24 mouse cellular contexts compared by ENCODE assay signal in the genomic region with DNA sequence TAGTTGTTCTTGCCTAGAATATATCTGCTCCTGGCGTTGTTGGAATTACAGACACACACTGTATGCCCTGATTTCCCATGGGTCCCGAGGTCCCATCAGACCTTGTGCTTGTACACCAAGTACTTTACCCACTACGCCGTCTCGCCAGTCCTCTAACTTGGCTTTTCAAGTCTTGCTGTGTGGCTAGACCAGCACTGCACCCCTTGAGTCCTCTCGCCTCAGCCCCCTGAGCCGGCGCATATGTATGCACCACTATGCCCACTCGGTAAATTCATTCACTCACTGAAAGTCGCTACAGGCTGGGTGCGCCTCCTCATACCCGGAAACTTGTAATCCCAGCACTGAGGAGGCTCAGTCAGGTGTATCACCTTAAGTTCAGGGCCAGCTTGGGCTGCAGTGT.
"Had no signal": no experiment of that assay in that cellular context is flagged by ENCODE, and none has a peak within 500 bp of the region (broad histone marks: within the 10 kb centered on the region; RNA-seq: fewer than 3 reads in every experiment).

No protein-coding gene starts in this region.

- DNase-seq: gastrocnemius, adult 2 months; gastrocnemius, postnatal 10 days; gastrocnemius, postnatal 25 days; heart, adult 18-20 months; heart, postnatal 10 days; heart, postnatal 4 days; kidney, adult 18-20 months; kidney, adult 8-10 months; kidney, postnatal 10 days; kidney, postnatal 25 days; kidney, postnatal 4 days; liver had no signal

- H3K4me1 ChIP-seq: intestine, embryonic 15.5 days; limb, embryonic 10.5 days had no signal

- H3K27me3 ChIP-seq: heart, embryonic 12.5 days; hindbrain, embryonic 12.5 days; intestine, embryonic 15.5 days; limb, embryonic 12.5 days had no signal

- H3K9ac ChIP-seq: heart, embryonic 12.5 days; hindbrain, embryonic 12.5 days; intestine, embryonic 15.5 days; limb, embryonic 12.5 days had no signal

- H3K36me3 ChIP-seq: heart, embryonic 10.5 days; heart, embryonic 12.5 days; hindbrain, embryonic 12.5 days; intestine, embryonic 15.5 days; limb, embryonic 10.5 days; limb, embryonic 12.5 days had no signal

- ATAC-seq: forebrain, embryonic 16.5 days; inflammation-experienced regulatory T-cells, adult 6 months; intestine, embryonic 15.5 days; intestine, postnatal 0 days had no signal

- H3K4me2 ChIP-seq: heart, embryonic 12.5 days; hindbrain, embryonic 12.5 days; intestine, embryonic 15.5 days; limb, embryonic 12.5 days; liver, embryonic 11.5 days had no signal

- H3K27ac ChIP-seq: gastrocnemius, adult 2 months; heart, embryonic 10.5 days; hindbrain, embryonic 10.5 days; hindbrain, embryonic 12.5 days; intestine, embryonic 15.5 days; limb, embryonic 10.5 days; limb, embryonic 12.5 days had no signal

- H3K4me3 ChIP-seq: gastrocnemius, adult 2 months; heart, embryonic 10.5 days; heart, embryonic 12.5 days; hindbrain, embryonic 10.5 days; hindbrain, embryonic 12.5 days; intestine, embryonic 15.5 days; left cerebral cortex, adult 2 months; limb, embryonic 10.5 days; limb, embryonic 12.5 days had no signal

- H3K9me3 ChIP-seq: heart, embryonic 10.5 days; heart, embryonic 12.5 days; hindbrain, embryonic 10.5 days; hindbrain, embryonic 12.5 days; intestine, embryonic 15.5 days; limb, embryonic 10.5 days; limb, embryonic 12.5 days had no signal
